Mouse (Mus musculus) liver, embryonic 11.5 days (tissue): ENCODE results near the gene Fgfr2. TPM values are rescaled to one million over a fixed set of nuclear protein-coding genes. Genes with fewer than 3 reads are reported as not detected.

Experiments used
- ATAC-seq: fragments of 200-750 bp; cut with Nextera tagmentation; replicated peaks from 2 replicates; pipeline ENCODE4 v1.8.0; 2017; ENCODE audit warnings: moderate number of reproducible peaks, mild to moderate bottlenecking, moderate TSS enrichment, moderate library complexity; ENCODE audit not compliant: low FRiP score
- DNase-seq: peaks from one replicate; pipeline ENCODE4 v3.0.0-alpha.2; 2017; ENCODE audit warnings: low spot score
- H3K27ac ChIP-seq: fragments of 300-500 bp; sonication (generic); 2 replicates; pipeline ENCODE4 v1.5.1; 2014; ENCODE audit warnings: mild to moderate bottlenecking, low read depth, low read length, control low read depth
- H3K27me3 ChIP-seq: fragments of 300-500 bp; sonication (generic); replicated peaks from 2 replicates; pipeline ENCODE4 v1.6.1; 2014; ENCODE audit warnings: low read length, mixed read lengths; ENCODE audit not compliant: control insufficient read depth, insufficient read depth
- H3K36me3 ChIP-seq: fragments of 300-500 bp; sonication (generic); 2 replicates; pipeline ENCODE4 v1.6.1; 2014; ENCODE audit warnings: mild to moderate bottlenecking, low read length, moderate library complexity, mixed read lengths; ENCODE audit not compliant: control insufficient read depth, insufficient read depth
- H3K4me1 ChIP-seq: fragments of 300-500 bp; sonication (generic); replicated peaks from 2 replicates; pipeline ENCODE4 v1.6.1; 2014; ENCODE audit warnings: low read length, mixed read lengths; ENCODE audit not compliant: control insufficient read depth, insufficient read depth
- H3K4me2 ChIP-seq: fragments of 300-500 bp; sonication (generic); 2 replicates; pipeline ENCODE4 v1.6.1; 2014; ENCODE audit warnings: mild to moderate bottlenecking, control low read depth, moderate library complexity
- H3K4me3 ChIP-seq: fragments of 300-500 bp; sonication (generic); 2 replicates; pipeline ENCODE4 v1.5.1; 2014; ENCODE audit warnings: low read depth, low read length, control low read depth
- H3K9ac ChIP-seq: fragments of 300-500 bp; sonication (generic); 2 replicates; pipeline ENCODE4 v1.6.1; 2014; ENCODE audit warnings: low read depth, low read length, control low read depth
- H3K9me3 ChIP-seq: fragments of 300-500 bp; sonication (generic); 2 replicates; pipeline ENCODE4 v1.6.1; 2016; ENCODE audit warnings: low read length, inconsistent platforms, mixed read lengths; ENCODE audit not compliant: control insufficient read depth
- WGBS: fragments of 180-500 bp; shearing (Covaris S2); extraction: QIAGEN DNeasy Blood & Tissue Kit; methylation state at CpG from one replicate; pipeline ENCODE4 v1.1.7; 2014; 5-methylcytosine and 5-hydroxymethylcytosine counted together
- polyA plus RNA-seq: library from polyadenylated mRNA; unstranded; fragments of >200 nt; fragmentation: Nextera tagmentation; extraction: Ambion mirVana; gene quantifications from 2 replicates; pipeline ENCODE4 v1.2.1, GENCODE M21; 2014

Gene Fgfr2
- polyA plus RNA-seq, 1 experiment from 2014 or later, result 32.6 TPM

DNA sequence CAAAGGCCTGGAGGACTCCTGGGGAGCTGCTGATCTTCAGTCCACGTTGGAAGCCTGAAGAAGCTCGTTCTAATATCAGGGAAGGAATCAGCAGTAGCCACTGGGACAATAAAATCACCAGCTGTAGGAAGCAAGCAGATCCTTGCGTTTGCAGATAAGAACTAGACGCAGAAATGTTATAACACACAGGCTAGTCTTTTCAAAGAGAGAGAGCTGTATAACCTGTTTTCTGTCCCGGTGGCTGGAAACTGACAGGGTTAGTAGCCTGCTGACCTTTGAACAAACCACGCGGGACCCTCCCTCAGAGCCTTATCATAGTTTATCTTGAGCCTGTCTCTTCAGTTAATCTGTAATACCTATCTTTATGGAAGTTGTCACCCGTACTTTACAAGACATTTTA lies 736.8 kb downstream of the Fgfr2 start:
- Histone ChIP-seq H3K27me3 (no peaks in the 10 kb centered on the region), H3K36me3 (no peaks in the 10 kb centered on the region), H3K27ac (no peak overlapping the region), H3K9ac (no peak overlapping the region), H3K4me3 (no peak overlapping the region), H3K9me3 (no peaks in the 10 kb centered on the region), H3K4me2 (peak overlapping the region; percentile 28; the same call in 1 of the 2 replicates), H3K4me1 (peaks cover 41% of the 10 kb centered on the region)
- DNase-seq (no peak), ATAC-seq (no peak)
- WGBS, result 11% methylated on average over 8 of the region's 8 CpGs

DNA sequence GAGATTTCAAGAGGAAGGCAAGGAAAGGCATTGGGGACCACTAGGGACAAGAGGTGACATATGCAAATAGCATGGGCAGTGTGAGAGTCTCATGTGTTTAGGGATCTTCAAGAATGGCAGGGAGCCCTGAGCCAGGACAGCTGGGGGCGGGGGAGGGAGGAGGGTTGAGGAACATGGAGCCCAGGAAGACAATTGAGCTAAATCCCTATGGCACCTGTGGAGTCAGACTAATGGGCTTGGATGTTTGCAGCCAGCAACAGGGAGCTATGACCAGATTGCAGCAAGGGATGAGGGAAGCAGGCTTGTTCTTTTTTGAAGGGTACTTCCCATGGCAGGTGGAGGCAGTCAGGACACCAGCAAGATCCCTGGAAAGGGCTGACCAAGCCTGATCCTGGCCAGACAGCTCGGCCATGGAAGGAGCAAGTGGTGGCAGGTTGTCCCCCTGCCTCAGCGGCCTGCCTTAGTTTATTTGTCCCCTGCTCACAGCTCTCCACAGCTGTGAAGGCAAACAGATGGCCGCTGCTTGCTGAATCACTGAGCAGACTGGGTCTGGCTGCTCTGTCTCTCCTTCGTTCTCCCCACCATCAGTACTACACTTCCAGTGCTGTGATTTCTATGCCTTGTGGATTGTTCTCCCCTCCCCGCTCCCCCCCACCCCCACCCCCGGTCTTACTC lies 737.6 kb downstream of the Fgfr2 start:
- H3K4me3 ChIP-seq, result no peak overlapping the region

DNA sequence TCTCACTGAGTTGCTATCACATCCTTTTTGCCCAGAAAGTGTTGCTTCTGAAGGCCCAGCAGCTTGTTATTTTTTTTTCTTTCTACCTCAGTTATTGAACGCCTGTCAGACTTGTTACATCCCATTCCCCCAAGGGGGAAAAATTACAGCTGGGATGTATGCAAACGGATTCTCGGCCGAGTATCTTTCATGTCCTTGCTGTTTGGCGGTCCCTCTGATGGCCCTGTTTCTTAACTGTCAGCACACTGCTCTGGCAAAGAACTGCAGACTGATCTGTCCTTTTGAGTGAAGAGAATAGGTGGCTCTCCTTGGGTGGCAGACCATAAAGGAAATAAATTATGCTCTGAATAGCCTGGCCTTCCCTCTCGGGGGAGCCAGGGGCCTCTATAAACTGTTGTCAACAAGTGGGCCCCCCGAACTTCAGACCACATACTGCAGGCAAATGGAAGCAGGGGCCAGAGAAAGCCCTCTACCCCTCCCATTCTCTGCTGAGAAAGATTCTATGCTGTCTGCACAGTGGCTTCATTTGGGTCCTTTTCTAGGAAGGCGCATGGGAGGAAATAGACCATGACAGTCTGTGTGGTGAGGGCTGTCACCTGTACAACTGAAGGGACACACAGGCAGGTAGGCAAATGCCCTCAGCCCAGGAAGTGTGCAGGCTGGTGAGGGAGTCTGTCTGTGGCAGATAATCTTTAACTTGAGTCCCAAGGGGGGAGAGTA lies 738.3 kb downstream of the Fgfr2 start:
- Histone ChIP-seq H3K9ac (no peak overlapping the region), H3K4me2 (no peak overlapping the region; the same call in 1 of the 2 replicates), H3K27ac (no peak overlapping the region), H3K4me3 (no peak overlapping the region), H3K27me3 (no peaks in the 10 kb centered on the region), H3K4me1 (peaks cover 46% of the 10 kb centered on the region), H3K9me3 (no peaks in the 10 kb centered on the region), H3K36me3 (no peaks in the 10 kb centered on the region)
- 43% methylated on average over 8 of the region's 8 CpGs for WGBS
- DNase-seq (no peak), ATAC-seq (no peak)

More for the DNA sequence above, 737.6 kb downstream of the Fgfr2 start:
- Histone ChIP-seq H3K36me3 (no peaks in the 10 kb centered on the region), H3K27ac (no peak overlapping the region), H3K27me3 (no peaks in the 10 kb centered on the region), H3K4me2 (no peak overlapping the region; the same call in 1 of the 2 replicates), H3K9me3 (no peaks in the 10 kb centered on the region), H3K9ac (no peak overlapping the region), H3K4me1 (peaks cover 45% of the 10 kb centered on the region)
- ATAC-seq (no peak), DNase-seq (no peak)
- 44% methylated on average over 7 of the region's 7 CpGs for WGBS

DNA sequence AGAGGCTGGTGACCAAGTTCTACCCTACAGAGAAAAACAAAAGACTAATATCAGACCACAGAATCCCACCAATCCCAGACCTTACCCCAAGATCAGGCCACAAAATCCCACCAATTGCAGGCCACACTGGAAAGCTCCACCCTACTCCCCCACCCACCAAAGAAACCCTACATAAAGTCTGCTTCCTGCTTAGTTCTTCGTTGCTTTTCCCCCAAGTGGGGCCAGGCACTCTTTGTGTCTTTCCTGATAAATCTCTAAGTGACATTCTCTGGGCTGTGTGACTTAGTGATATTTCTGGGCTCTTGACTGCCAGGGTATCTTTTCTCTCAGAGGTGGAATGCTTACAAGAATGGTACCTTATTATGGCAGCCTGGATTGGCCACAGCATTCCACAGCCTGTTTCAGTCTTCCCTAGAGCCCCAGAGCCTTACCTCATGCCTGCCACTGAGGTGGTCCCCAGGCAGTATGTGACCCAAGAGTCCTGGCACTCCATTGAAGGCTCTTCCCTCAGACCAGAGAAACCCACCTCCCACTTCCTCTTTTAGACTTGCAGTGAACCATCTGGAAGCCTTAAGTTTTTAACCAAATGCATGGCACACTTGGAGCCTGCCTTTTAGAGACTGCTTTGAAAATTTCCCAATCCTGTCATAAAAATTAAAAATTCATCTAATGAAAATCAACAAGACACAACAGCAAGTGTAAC lies 742.4 kb downstream of the Fgfr2 start:
- 9% methylated on average over 1 of the region's 1 CpGs for WGBS
- no peaks in the 10 kb centered on the region for H3K36me3 ChIP-seq

DNA sequence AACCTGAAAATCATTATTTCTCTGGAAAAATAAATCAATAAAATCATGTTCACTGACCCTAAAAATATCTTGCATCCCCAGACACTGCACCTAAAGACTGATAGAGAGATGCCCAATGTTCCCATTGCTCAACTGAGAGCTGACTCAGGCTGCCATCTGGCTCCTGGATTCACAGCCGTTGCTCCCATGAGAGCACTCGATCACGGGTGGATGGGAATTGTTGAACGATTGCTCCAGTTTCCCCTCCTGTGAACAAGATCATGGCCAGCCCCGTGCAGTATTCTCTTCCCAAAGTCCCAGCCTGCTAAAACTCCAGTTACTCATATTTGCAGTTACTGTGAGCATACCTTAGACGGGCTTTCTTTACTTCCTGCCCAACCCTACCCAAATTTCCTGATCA lies 745.2 kb downstream of the Fgfr2 start:
- no peak for ATAC-seq
- 75% methylated on average over 6 of the region's 6 CpGs for WGBS

More for the DNA sequence above, 742.4 kb downstream of the Fgfr2 start:
- Histone ChIP-seq H3K9ac (no peak overlapping the region), H3K9me3 (no peaks in the 10 kb centered on the region), H3K4me3 (no peak overlapping the region), H3K27ac (no peak overlapping the region), H3K27me3 (no peaks in the 10 kb centered on the region), H3K4me1 (peaks cover 17% of the 10 kb centered on the region; the same call in 1 of the 2 replicates), H3K4me2 (no peak overlapping the region)
- no peak for DNase-seq
- ATAC-seq, result peak; percentile 39; the same call in 1 of the 2 replicates

DNA sequence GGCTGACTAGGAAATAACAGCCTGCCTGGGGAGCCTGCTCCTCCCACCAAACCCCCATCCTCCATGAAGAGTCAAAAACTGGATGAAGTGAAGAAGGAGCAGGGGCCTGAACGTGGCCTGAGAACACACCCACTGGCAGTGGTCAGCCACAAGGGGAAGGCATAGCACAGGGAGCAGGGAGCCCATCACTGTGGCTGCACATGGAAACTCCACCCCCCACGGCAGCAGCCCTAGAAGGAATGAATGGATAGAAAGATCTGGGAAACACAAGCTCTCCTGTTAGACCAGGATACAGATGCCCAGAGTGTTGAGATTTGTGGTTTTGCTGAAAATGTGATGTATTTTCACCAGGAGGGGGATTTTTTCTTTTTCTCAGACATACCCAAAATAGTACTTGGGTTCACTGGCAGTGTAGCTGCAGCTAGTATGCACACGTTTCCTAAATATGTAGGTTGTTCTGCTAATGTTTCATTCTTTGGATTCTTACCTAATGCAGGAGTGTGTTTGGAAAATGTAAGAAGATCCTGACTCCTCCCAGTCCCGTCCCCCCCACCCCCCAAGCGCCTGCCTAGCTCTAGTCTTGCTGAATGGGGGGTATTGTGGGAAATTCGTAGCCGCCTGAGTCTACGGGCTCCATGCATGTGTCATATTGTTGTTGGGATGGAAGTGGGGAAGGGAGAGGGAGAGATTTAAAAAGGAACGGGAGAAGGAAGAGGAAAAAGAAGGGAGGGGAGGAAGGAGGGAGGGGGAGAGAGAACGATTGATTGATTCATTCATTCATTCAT lies 749.4 kb downstream of the Fgfr2 start:
- no peak overlapping the region for H3K4me3 ChIP-seq
- H3K36me3 ChIP-seq, result no peaks in the 10 kb centered on the region
- DNase-seq (no peak), ATAC-seq (no peak)
- H3K27ac ChIP-seq, result no peak overlapping the region
- H3K4me2 ChIP-seq, result no peak overlapping the region
- no peaks in the 10 kb centered on the region for H3K4me1 ChIP-seq
- no peak overlapping the region for H3K9ac ChIP-seq
- no peaks in the 10 kb centered on the region for H3K27me3 ChIP-seq
- 65% methylated on average over 10 of the region's 10 CpGs for WGBS
- no peaks in the 10 kb centered on the region for H3K9me3 ChIP-seq

More for the DNA sequence above, 745.2 kb downstream of the Fgfr2 start:
- Histone ChIP-seq H3K9me3 (no peaks in the 10 kb centered on the region), H3K36me3 (no peaks in the 10 kb centered on the region), H3K27ac (no peak overlapping the region), H3K9ac (no peak overlapping the region), H3K4me1 (0 out of 2 replicates have a peak, but pooled peaks cover 5% of the 10 kb centered on the region), H3K4me3 (no peak overlapping the region), H3K4me2 (no peak overlapping the region), H3K27me3 (no peaks in the 10 kb centered on the region)
- DNase-seq, result no peak

DNA sequence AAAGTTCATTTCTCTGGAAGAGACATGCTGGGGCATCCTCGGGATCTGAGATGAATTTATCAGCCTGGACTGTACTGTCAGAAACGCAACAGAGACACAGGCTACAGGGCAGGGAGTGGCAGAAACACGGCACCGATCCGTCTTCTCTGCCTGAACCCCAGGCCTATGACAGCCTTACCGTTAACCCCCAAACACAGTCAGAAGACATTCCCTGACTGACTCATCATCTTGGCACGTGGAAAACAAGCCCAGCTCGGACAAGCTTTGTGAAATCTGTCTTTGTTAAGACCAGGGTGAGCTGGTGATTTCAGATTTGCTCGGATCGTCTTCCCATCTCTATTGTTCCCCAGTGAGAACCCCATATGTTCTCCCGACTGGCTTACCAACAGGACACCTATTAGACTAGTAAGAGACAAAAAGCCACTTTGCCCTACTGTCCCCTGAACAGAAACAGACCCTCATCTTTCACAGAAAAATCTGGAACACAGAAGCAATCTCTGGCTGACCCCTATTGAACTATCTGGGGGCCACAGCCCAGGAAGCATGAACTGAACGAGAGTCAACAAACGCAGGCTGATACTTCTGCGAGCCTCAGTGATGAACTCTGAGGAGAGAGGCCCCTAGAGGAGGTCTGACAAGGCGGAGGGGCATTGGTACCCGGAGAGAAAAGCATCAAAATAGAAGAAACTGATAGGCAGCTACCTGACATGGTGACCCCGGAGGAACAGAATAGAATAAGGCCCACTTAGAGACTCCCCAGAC lies 750.2 kb downstream of the Fgfr2 start:
- H3K9me3 ChIP-seq, result no peaks in the 10 kb centered on the region
- no peak overlapping the region for H3K4me3 ChIP-seq
- H3K4me2 ChIP-seq, result no peak overlapping the region
- no peak overlapping the region for H3K27ac ChIP-seq
- no peak overlapping the region for H3K9ac ChIP-seq
- DNase-seq, result no peak
- H3K4me1 ChIP-seq, result no peaks in the 10 kb centered on the region
- H3K27me3 ChIP-seq, result no peaks in the 10 kb centered on the region
- no peaks in the 10 kb centered on the region for H3K36me3 ChIP-seq
- 57% methylated on average over 17 of the region's 17 CpGs for WGBS
- ATAC-seq, result no peak

DNA sequence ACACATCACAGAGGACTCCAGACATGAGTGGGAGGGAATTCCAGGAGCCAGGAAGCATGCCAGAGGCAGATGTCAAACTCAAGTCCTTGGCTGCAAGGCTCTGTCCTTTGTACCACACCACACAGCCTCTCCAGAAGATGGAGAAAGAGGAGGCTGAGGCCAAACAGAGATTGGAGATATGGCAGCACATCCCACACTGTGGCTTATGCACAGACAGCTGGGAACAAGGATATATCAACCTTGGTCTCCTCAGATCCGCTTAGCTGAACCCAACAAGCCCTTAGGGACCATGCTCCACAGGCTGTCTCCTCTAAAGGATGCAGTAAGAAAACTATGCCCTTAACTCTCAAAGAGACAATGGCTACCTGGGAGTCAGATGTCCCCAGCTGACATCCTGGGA lies 751.3 kb downstream of the Fgfr2 start:
- Histone ChIP-seq H3K36me3 (no peaks in the 10 kb centered on the region), H3K27ac (no peak overlapping the region), H3K9me3 (no peaks in the 10 kb centered on the region), H3K4me1 (no peaks in the 10 kb centered on the region), H3K9ac (no peak overlapping the region), H3K4me3 (no peak overlapping the region), H3K4me2 (no peak overlapping the region), H3K27me3 (no peaks in the 10 kb centered on the region)
- 69% methylated on average over 1 of the region's 1 CpGs for WGBS
- ATAC-seq (no peak), DNase-seq (no peak)
